Mouse (Mus musculus): ENCODE results near the gene Arhgef17. TPM values are rescaled to one million over a fixed set of nuclear protein-coding genes. Genes with fewer than 3 reads are reported as not detected.
A peak's percentile ranks its signal among the peaks of the same experiment; 100 is the strongest.

The Arhgef17 gene
- polyA plus RNA-seq, 1 experiment from 2014 or later, result 2.2 TPM

DNA sequence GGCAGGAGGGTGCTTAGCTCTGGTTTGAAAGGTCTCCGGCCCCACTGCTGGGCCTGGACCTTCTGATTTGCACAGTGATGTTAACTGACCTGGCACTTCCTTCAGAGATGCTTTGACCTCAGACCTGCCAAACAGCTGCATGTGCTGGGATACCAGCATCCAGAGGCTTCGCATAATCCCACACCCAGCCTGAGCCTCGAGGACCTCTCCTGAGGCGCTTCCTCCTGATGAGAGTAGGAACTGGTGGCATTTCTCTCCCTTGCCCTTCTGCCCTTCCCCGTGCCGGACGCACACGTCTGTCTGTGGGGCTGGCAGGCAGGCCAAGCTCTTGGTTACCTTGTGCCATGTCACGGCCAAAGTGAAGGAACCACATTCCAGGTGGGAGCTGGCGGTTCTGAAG is 95.2 kb downstream of the Arhgef17 start:
- Histone ChIP-seq H3K4me2 (replicated peaks; ENCODE audit: low read depth) (no peak overlapping the region), H3K9ac (ENCODE audit: low read length) (no peak overlapping the region), H3K9me3 (ENCODE audit: control insufficient read depth, low read length) (no peaks in the 10 kb centered on the region), H3K36me3 (ENCODE audit: control insufficient read depth, insufficient read depth, low read length) (peaks cover 3% of the 10 kb centered on the region; the same call in 1 of the 2 replicates), H3K4me1 (replicated peaks; ENCODE audit: control insufficient read depth, insufficient read depth) (no peaks in the 10 kb centered on the region), H3K4me3 (ENCODE audit: low read depth, low read length) (no peak overlapping the region), H3K27me3 (ENCODE audit: control insufficient read depth, insufficient read depth, low read length) (no peaks in the 10 kb centered on the region), H3K27ac (replicated peaks) (no peak overlapping the region)
- WGBS, result 87% methylated on average over 10 of the region's 10 CpGs
- DNase-seq (ENCODE audit: low spot score) (no peak), ATAC-seq (ENCODE audit: low FRiP score, low TSS enrichment) (no peak)
- TF ChIP-seq EP300 (optimal IDR thresholded peaks at IDR 0.05) (no peak), CTCF (IDR thresholded peaks at IDR 0.05; ENCODE audit: low read depth) (no peak)

DNA sequence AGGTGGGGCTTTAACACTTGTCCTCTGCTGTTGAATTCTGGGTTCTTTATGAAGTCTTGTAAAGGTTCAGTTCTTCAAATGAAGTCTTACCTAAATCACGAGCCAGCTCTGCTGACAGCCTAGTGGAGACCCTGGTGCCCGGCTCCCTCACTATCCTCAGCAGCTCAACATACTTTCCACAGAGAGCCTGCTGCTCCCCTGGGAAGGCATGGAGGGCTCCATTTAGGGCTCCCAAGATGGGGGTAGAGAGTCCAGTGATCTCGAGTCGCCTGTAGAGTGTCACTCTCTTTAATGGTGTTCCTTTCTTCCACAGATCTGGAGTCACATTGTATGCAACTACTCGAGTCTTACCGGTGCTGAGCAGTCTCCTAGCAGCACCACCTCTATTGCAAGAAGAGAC is 96.2 kb downstream of the Arhgef17 start:
- peaks cover 3% of the 10 kb centered on the region; the same call in 1 of the 2 replicates for H3K36me3 ChIP-seq (ENCODE audit: control insufficient read depth, insufficient read depth, low read length)
- WGBS, result 88% methylated on average over 6 of the region's 6 CpGs
- H3K9ac ChIP-seq (ENCODE audit: low read length), result no peak overlapping the region
- H3K27me3 ChIP-seq (ENCODE audit: control insufficient read depth, insufficient read depth, low read length), result no peaks in the 10 kb centered on the region
- H3K4me2 ChIP-seq (replicated peaks; ENCODE audit: low read depth), result no peak overlapping the region
- TF ChIP-seq CTCF (IDR thresholded peaks at IDR 0.05; ENCODE audit: low read depth), result no peak
- no peak for TF ChIP-seq EP300 (optimal IDR thresholded peaks at IDR 0.05)
- H3K4me1 ChIP-seq (replicated peaks; ENCODE audit: control insufficient read depth, insufficient read depth), result no peaks in the 10 kb centered on the region
- H3K27ac ChIP-seq (replicated peaks), result no peak overlapping the region
- H3K9me3 ChIP-seq (ENCODE audit: control insufficient read depth, low read length), result no peaks in the 10 kb centered on the region
- H3K4me3 ChIP-seq (ENCODE audit: low read depth, low read length), result no peak overlapping the region
- DNase-seq (ENCODE audit: low spot score), result no peak
- ATAC-seq (ENCODE audit: low FRiP score, low TSS enrichment), result no peak

- 89% methylated on average over 7 of the region's 7 CpGs for WGBS
Measured at GRCm38 (mm10) chr7:100835168-100835567, 96.7 kb downstream of the Arhgef17 start.

DNA sequence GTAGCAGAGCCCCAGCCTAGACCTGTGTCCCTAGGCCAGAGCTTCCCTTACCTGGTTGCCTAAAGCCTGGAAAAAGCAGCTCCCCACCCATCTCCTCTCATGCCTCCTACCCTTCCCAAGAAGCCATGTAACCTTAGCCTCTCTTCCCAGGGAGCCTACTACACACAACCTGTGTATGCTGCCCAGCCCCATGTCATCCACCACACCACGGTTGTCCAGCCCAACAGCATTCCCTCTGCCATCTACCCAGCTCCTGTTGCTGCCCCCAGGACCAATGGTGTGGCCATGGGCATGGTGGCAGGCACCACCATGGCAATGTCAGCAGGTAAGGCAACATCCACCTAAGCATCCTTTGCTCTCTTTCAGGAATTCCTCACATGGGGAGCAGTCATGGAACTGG is 98.0 kb downstream of the Arhgef17 start:
- H3K9ac ChIP-seq (ENCODE audit: low read length), result no peak overlapping the region
- no peak overlapping the region for H3K4me3 ChIP-seq (ENCODE audit: low read depth, low read length)
- no peaks in the 10 kb centered on the region for H3K9me3 ChIP-seq (ENCODE audit: control insufficient read depth, low read length)
- H3K4me1 ChIP-seq (replicated peaks; ENCODE audit: control insufficient read depth, insufficient read depth), result no peaks in the 10 kb centered on the region
- no peak overlapping the region for H3K4me2 ChIP-seq (replicated peaks; ENCODE audit: low read depth)
- H3K27me3 ChIP-seq (ENCODE audit: control insufficient read depth, insufficient read depth, low read length), result no peaks in the 10 kb centered on the region
- peaks cover 3% of the 10 kb centered on the region; the same call in 1 of the 2 replicates for H3K36me3 ChIP-seq (ENCODE audit: control insufficient read depth, insufficient read depth, low read length)
- DNase-seq (ENCODE audit: low spot score) (no peak), ATAC-seq (ENCODE audit: low FRiP score, low TSS enrichment) (no peak)
- H3K27ac ChIP-seq (replicated peaks), result no peak overlapping the region
- no peak for TF ChIP-seq EP300 (optimal IDR thresholded peaks at IDR 0.05)
- TF ChIP-seq CTCF (IDR thresholded peaks at IDR 0.05; ENCODE audit: low read depth), result no peak
- 84% methylated on average over 1 of the region's 1 CpGs for WGBS

More at GRCm38 (mm10) chr7:100835168-100835567, 96.7 kb downstream of the Arhgef17 start:
- H3K4me1 ChIP-seq (replicated peaks; ENCODE audit: control insufficient read depth, insufficient read depth), result no peaks in the 10 kb centered on the region
- no peak overlapping the region for H3K27ac ChIP-seq (replicated peaks)
- no peaks in the 10 kb centered on the region for H3K9me3 ChIP-seq (ENCODE audit: control insufficient read depth, low read length)
- H3K9ac ChIP-seq (ENCODE audit: low read length), result no peak overlapping the region
- H3K4me2 ChIP-seq (replicated peaks; ENCODE audit: low read depth), result no peak overlapping the region
- DNase-seq (ENCODE audit: low spot score) (no peak), ATAC-seq (ENCODE audit: low FRiP score, low TSS enrichment) (no peak)
- H3K4me3 ChIP-seq (ENCODE audit: low read depth, low read length), result no peak overlapping the region
- no peaks in the 10 kb centered on the region for H3K27me3 ChIP-seq (ENCODE audit: control insufficient read depth, insufficient read depth, low read length)
- TF ChIP-seq EP300 (optimal IDR thresholded peaks at IDR 0.05), result no peak
- no peak for TF ChIP-seq CTCF (IDR thresholded peaks at IDR 0.05; ENCODE audit: low read depth)
- peaks cover 3% of the 10 kb centered on the region; the same call in 1 of the 2 replicates for H3K36me3 ChIP-seq (ENCODE audit: control insufficient read depth, insufficient read depth, low read length)

DNA sequence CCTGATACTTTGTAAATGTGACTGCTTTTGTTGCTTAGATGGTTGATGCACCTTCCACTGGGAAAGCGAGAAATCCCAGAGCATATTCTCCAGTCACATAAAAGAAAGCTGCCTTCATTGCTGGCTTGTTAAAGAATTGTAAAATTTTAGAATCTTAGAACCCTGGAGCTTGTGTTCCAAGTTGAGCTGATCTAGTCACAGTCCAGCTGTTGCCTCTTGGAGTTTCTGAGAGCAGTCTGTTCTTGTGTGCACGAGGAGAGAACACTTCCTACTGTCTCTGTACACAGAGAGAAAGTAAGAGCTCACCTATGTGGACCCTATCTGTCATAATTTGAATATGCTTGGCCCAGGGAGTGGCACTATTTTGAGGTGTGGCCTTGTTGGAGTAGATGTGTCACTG is 103.4 kb downstream of the Arhgef17 start:
- Histone ChIP-seq H3K4me3 (ENCODE audit: low read depth, low read length) (no peak overlapping the region), H3K27ac (replicated peaks) (no peak overlapping the region), H3K9ac (ENCODE audit: low read length) (no peak overlapping the region), H3K36me3 (ENCODE audit: control insufficient read depth, insufficient read depth, low read length) (no peaks in the 10 kb centered on the region; the same call in 1 of the 2 replicates), H3K27me3 (ENCODE audit: control insufficient read depth, insufficient read depth, low read length) (no peaks in the 10 kb centered on the region), H3K4me2 (replicated peaks; ENCODE audit: low read depth) (no peak overlapping the region), H3K9me3 (ENCODE audit: control insufficient read depth, low read length) (no peaks in the 10 kb centered on the region), H3K4me1 (replicated peaks; ENCODE audit: control insufficient read depth, insufficient read depth) (no peaks in the 10 kb centered on the region)
- TF ChIP-seq EP300 (optimal IDR thresholded peaks at IDR 0.05), result no peak
- TF ChIP-seq CTCF (IDR thresholded peaks at IDR 0.05; ENCODE audit: low read depth), result no peak
- DNase-seq (ENCODE audit: low spot score), result no peak
- WGBS, result 82% methylated on average over 2 of the region's 2 CpGs
- no peak for ATAC-seq (ENCODE audit: low FRiP score, low TSS enrichment)

- TF ChIP-seq CTCF (IDR thresholded peaks at IDR 0.05; ENCODE audit: low read depth), result no peak
- no peak for TF ChIP-seq EP300 (optimal IDR thresholded peaks at IDR 0.05)
- Histone ChIP-seq H3K27ac (replicated peaks) (no peak overlapping the region), H3K4me1 (replicated peaks; ENCODE audit: control insufficient read depth, insufficient read depth) (no peaks in the 10 kb centered on the region), H3K4me3 (ENCODE audit: low read depth, low read length) (no peak overlapping the region), H3K9me3 (ENCODE audit: control insufficient read depth, low read length) (no peaks in the 10 kb centered on the region), H3K9ac (ENCODE audit: low read length) (no peak overlapping the region), H3K36me3 (ENCODE audit: control insufficient read depth, insufficient read depth, low read length) (no peaks in the 10 kb centered on the region; the same call in 1 of the 2 replicates), H3K27me3 (ENCODE audit: control insufficient read depth, insufficient read depth, low read length) (no peaks in the 10 kb centered on the region), H3K4me2 (replicated peaks; ENCODE audit: low read depth) (no peak overlapping the region)
- ATAC-seq (ENCODE audit: low FRiP score, low TSS enrichment) (no peak), DNase-seq (ENCODE audit: low spot score) (no peak)
- 87% methylated on average over 3 of the region's 3 CpGs for WGBS
Measured at GRCm38 (mm10) chr7:100824661-100825060, 107.2 kb downstream of the Arhgef17 start.

Small RNA genes lying within 50 kb of the gene (microRNA-seq; reads per million reads assigned to microRNA genes)
- 47.9 reads per million, percentile 35 among the genes with 10 or more reads in this experiment for gene Mir3102

Other genes with a start within 250 kb of the Arhgef17 start
- 15.5 and 17.4 TPM in 2 replicates for gene Fam168a, start 225.5 kb downstream of the Arhgef17 start, polyA plus RNA-seq (2015; fragmentation: Nextera tagmentation; extraction: Ambion mirVana)
- gene Relt, start 68.7 kb downstream of the Arhgef17 start, polyA plus RNA-seq (2015; fragmentation: Nextera tagmentation; extraction: Ambion mirVana), result 0.71 and 1.2 TPM in 2 replicates
- gene P2ry6, start 42.5 kb upstream of the Arhgef17 start, polyA plus RNA-seq (2015; fragmentation: Nextera tagmentation; extraction: Ambion mirVana), result 6.1 and 6.4 TPM in 2 replicates
- gene P2ry2, start 80.8 kb upstream of the Arhgef17 start, polyA plus RNA-seq (2015; fragmentation: Nextera tagmentation; extraction: Ambion mirVana), result 5.7 and 5.8 TPM in 2 replicates
- gene Fchsd2, start 160.8 kb upstream of the Arhgef17 start, polyA plus RNA-seq (2015; fragmentation: Nextera tagmentation; extraction: Ambion mirVana), result 6.4 and 6.9 TPM in 2 replicates